Mouse (Mus musculus) cerebellum, adult 18-20 months (tissue): ENCODE data around the gene Gcnt4.
"Not testable (repeated sequence)": the region's sequence is repeated elsewhere in the genome, so short reads cannot be mapped to it uniquely, and the experiment has no call there.

Experiments
- DNase-seq, 2 experiments: peaks; one replicate each; pipeline ENCODE4 v3.0.0; 2021

Gene Gcnt4

GRCm38 (mm10) chr13:96923999-96924961, at the start of gene Gcnt4:
TSS of gene Gcnt4 (plus strand) at chr13:96924689.
- DNase-seq: no peak

- DNase-seq: no peak
These were observed 46.0 kb upstream of the Gcnt4 start for GRCm38 (mm10) chr13:96878220-96879057.

- DNase-seq: no peak
These were observed 40.0 kb upstream of the Gcnt4 start for GRCm38 (mm10) chr13:96884534-96884933.

- DNase-seq: no peak
These were observed 34.5 kb upstream of the Gcnt4 start for GRCm38 (mm10) chr13:96889985-96890384.

GRCm38 (mm10) chr13:96895144-96895543, 29.3 kb upstream of the Gcnt4 start:
- no peak for DNase-seq

- no peak for DNase-seq
These were observed 17.8 kb upstream of the Gcnt4 start for GRCm38 (mm10) chr13:96906717-96907116.

GRCm38 (mm10) chr13:96911202-96911601, 13.3 kb upstream of the Gcnt4 start:
- no peak for DNase-seq

GRCm38 (mm10) chr13:96923134-96923533, 1.4 kb upstream of the Gcnt4 start:
- DNase-seq: not testable (repeated sequence)

- no peak for DNase-seq
These were observed 676 bp downstream of the Gcnt4 start for GRCm38 (mm10) chr13:96924985-96925745.

- DNase-seq: no peak
These were observed 1.7 kb downstream of the Gcnt4 start for GRCm38 (mm10) chr13:96925991-96926725.

- DNase-seq: no peak
These were observed 3.3 kb downstream of the Gcnt4 start for GRCm38 (mm10) chr13:96927781-96928180.

GRCm38 (mm10) chr13:96928432-96929039, 4.0 kb downstream of the Gcnt4 start:
- DNase-seq: no peak

- no peak for DNase-seq
These were observed 8.3 kb downstream of the Gcnt4 start for GRCm38 (mm10) chr13:96932745-96933144.

- DNase-seq: no peak
These were observed 8.9 kb downstream of the Gcnt4 start for GRCm38 (mm10) chr13:96933367-96933766.

- DNase-seq: no peak
These were observed 11.8 kb downstream of the Gcnt4 start for GRCm38 (mm10) chr13:96936173-96936777.

GRCm38 (mm10) chr13:96937059-96937558, 12.6 kb downstream of the Gcnt4 start:
- DNase-seq: no peak

GRCm38 (mm10) chr13:96939680-96940079, 15.2 kb downstream of the Gcnt4 start:
- DNase-seq: no peak

- not testable (repeated sequence) for DNase-seq
These were observed 17.0 kb downstream of the Gcnt4 start for GRCm38 (mm10) chr13:96941481-96941880.

- peak; percentile 9 to 12 for DNase-seq
These were observed 19.1 kb downstream of the Gcnt4 start for GRCm38 (mm10) chr13:96943571-96943970.

GRCm38 (mm10) chr13:96945748-96946147, 21.3 kb downstream of the Gcnt4 start:
- no peak for DNase-seq

GRCm38 (mm10) chr13:96947722-96948121, 23.2 kb downstream of the Gcnt4 start:
- DNase-seq: no peak
